Mouse (Mus musculus) C2C12 (cell line): Measurements from ENCODE around the gene Zzz3. TPM values are rescaled to one million over a fixed set of nuclear protein-coding genes. Genes with fewer than 3 reads are reported as not detected.

Experiments used
- H3K27me3 ChIP-seq: one replicate; pipeline ENCODE4 v1.6.1; 2011; ENCODE audit not compliant: control insufficient read depth, insufficient read depth, insufficient read length
- H3K36me3 ChIP-seq: one replicate; pipeline ENCODE4 v1.6.1; 2011; ENCODE audit not compliant: control insufficient read depth, insufficient read depth
- H3K4me3 ChIP-seq: one replicate; pipeline ENCODE4 v1.5.1; 2011; ENCODE audit warnings: mild to moderate bottlenecking, control low read depth; ENCODE audit not compliant: poor library complexity, insufficient read depth, severe bottlenecking
- H3K79me2 ChIP-seq: one replicate; pipeline ENCODE4 v1.6.1; 2011; ENCODE audit not compliant: control insufficient read depth, insufficient read depth
- H3K79me3 ChIP-seq: one replicate; pipeline ENCODE4 v1.6.1; 2011; ENCODE audit warnings: low read depth, control low read depth
- H3ac ChIP-seq: one replicate; pipeline ENCODE3; 2011; ENCODE audit warnings: low read depth; ENCODE audit not compliant: control insufficient read depth, insufficient read length
- CEBPB ChIP-seq: IDR thresholded peaks from one replicate; pipeline ENCODE4 v1.6.1; 2011; ENCODE audit warnings: low read depth, mild to moderate bottlenecking, control low read depth, moderate library complexity
- CTCF ChIP-seq: IDR thresholded peaks from one replicate; pipeline ENCODE4 v1.5.1; 2011; ENCODE audit not compliant: control insufficient read depth, insufficient read depth, insufficient read length
- FOSL1 ChIP-seq: IDR thresholded peaks from one replicate; pipeline ENCODE4 v1.8.0; 2011; ENCODE audit warnings: mild to moderate bottlenecking, low read length; ENCODE audit not compliant: poor library complexity, insufficient read depth, severe bottlenecking
- MAX ChIP-seq: IDR thresholded peaks from one replicate; pipeline ENCODE4 v1.6.1; 2011; ENCODE audit warnings: mild to moderate bottlenecking, control low read depth
- MYOD1 ChIP-seq: IDR thresholded peaks from one replicate; pipeline ENCODE4 v1.6.1; 2011; ENCODE audit warnings: low read depth; ENCODE audit not compliant: control insufficient read depth, insufficient read length
- MYOG ChIP-seq: IDR thresholded peaks from one replicate; pipeline ENCODE4 v1.6.1; 2011; ENCODE audit not compliant: control insufficient read depth, insufficient read length; ENCODE audit errors: extremely low read depth
- USF1 ChIP-seq: IDR thresholded peaks from one replicate; pipeline ENCODE4 v1.6.1; 2011; ENCODE audit warnings: low read depth, mild to moderate bottlenecking, control low read depth, moderate library complexity
- polyA plus RNA-seq: library from polyadenylated mRNA; unstranded; fragments of >200 nt; fragmentation: generic; extraction: Trizol; gene quantifications from one replicate; pipeline ENCODE4 v1.2.1, GENCODE M21; 2012; ENCODE audit warnings: missing spikeins

Zzz3 gene
- polyA plus RNA-seq, 1 experiment: 7.6 TPM

- TF ChIP-seq CTCF: no peak
- no peak for TF ChIP-seq MYOD1
- no peak for TF ChIP-seq CEBPB
- TF ChIP-seq MYOG: no peak
- no peak for TF ChIP-seq USF1
- no peak for TF ChIP-seq MAX
- TF ChIP-seq FOSL1: no peak
- H3ac ChIP-seq: no peak overlapping the region
- H3K36me3 ChIP-seq: peaks cover 10% of the 10 kb centered on the region
Observed at GRCm38 (mm10) chr3:152412362-152412761, 17.1 kb downstream of the Zzz3 start.

GRCm38 (mm10) chr3:152428925-152429324, 33.7 kb downstream of the Zzz3 start:
- TF ChIP-seq MAX: no peak
- no peak for TF ChIP-seq MYOD1
- no peak for TF ChIP-seq CEBPB
- no peak for TF ChIP-seq CTCF
- no peak for TF ChIP-seq FOSL1
- TF ChIP-seq USF1: no peak
- TF ChIP-seq MYOG: no peak

More at GRCm38 (mm10) chr3:152412362-152412761, 17.1 kb downstream of the Zzz3 start:
- Histone ChIP-seq H3K79me2 (peaks cover 100% of the 10 kb centered on the region), H3K4me3 (no peak overlapping the region), H3K27me3 (no peaks in the 10 kb centered on the region), H3K79me3 (peaks cover 95% of the 10 kb centered on the region)

GRCm38 (mm10) chr3:152432677-152433076, 37.4 kb downstream of the Zzz3 start:
- Histone ChIP-seq H3K36me3 (peaks cover 36% of the 10 kb centered on the region), H3ac (no peak overlapping the region), H3K79me3 (peaks cover 51% of the 10 kb centered on the region), H3K27me3 (no peaks in the 10 kb centered on the region), H3K79me2 (peaks cover 74% of the 10 kb centered on the region), H3K4me3 (no peak overlapping the region)
- TF ChIP-seq CEBPB (no peak), MYOG (no peak), FOSL1 (no peak), CTCF (no peak), USF1 (no peak), MYOD1 (no peak), MAX (no peak)

More at GRCm38 (mm10) chr3:152428925-152429324, 33.7 kb downstream of the Zzz3 start:
- Histone ChIP-seq H3ac (no peak overlapping the region), H3K79me3 (peaks cover 33% of the 10 kb centered on the region), H3K79me2 (peaks cover 63% of the 10 kb centered on the region), H3K36me3 (peaks cover 58% of the 10 kb centered on the region), H3K4me3 (no peak overlapping the region), H3K27me3 (no peaks in the 10 kb centered on the region)

- no peaks in the 10 kb centered on the region for H3K27me3 ChIP-seq
- H3K36me3 ChIP-seq: peaks cover 17% of the 10 kb centered on the region
- H3K79me3 ChIP-seq: peaks cover 55% of the 10 kb centered on the region
- TF ChIP-seq CEBPB (no peak), MYOD1 (no peak), FOSL1 (no peak), MAX (no peak)
- peaks cover 95% of the 10 kb centered on the region for H3K79me2 ChIP-seq
- H3ac ChIP-seq: no peak overlapping the region
- H3K4me3 ChIP-seq: no peak overlapping the region
Observed at GRCm38 (mm10) chr3:152435590-152435989, 40.3 kb downstream of the Zzz3 start.

GRCm38 (mm10) chr3:152438068-152438467, 42.8 kb downstream of the Zzz3 start:
- H3K79me3 ChIP-seq: peaks cover 61% of the 10 kb centered on the region
- TF ChIP-seq MYOD1 (no peak), MYOG (no peak), MAX (no peak), CTCF (no peak), FOSL1 (no peak)
- H3K27me3 ChIP-seq: no peaks in the 10 kb centered on the region
- H3K36me3 ChIP-seq: peaks cover 13% of the 10 kb centered on the region
- no peak overlapping the region for H3K4me3 ChIP-seq
- peaks cover 95% of the 10 kb centered on the region for H3K79me2 ChIP-seq
- no peak overlapping the region for H3ac ChIP-seq

- Histone ChIP-seq H3K79me3 (peaks cover 40% of the 10 kb centered on the region), H3ac (no peak overlapping the region), H3K4me3 (no peak overlapping the region), H3K79me2 (peaks cover 81% of the 10 kb centered on the region), H3K27me3 (no peaks in the 10 kb centered on the region), H3K36me3 (peaks cover 10% of the 10 kb centered on the region)
- TF ChIP-seq MYOD1 (no peak), MYOG (no peak), CEBPB (no peak), MAX (no peak), CTCF (no peak), USF1 (no peak), FOSL1 (no peak)
Observed at GRCm38 (mm10) chr3:152442795-152443194, 47.5 kb downstream of the Zzz3 start.
